Mouse (Mus musculus): ENCODE measurements at regions not wholly inside any gene's neighbourhood (a gene's known extent, or its start where the extent isn't known, plus 50 kb on each side); places are given as distances from the start of the nearest gene placed in this dataset.
A peak's percentile ranks its signal among the peaks of the same experiment; 100 is the strongest.

DNA sequence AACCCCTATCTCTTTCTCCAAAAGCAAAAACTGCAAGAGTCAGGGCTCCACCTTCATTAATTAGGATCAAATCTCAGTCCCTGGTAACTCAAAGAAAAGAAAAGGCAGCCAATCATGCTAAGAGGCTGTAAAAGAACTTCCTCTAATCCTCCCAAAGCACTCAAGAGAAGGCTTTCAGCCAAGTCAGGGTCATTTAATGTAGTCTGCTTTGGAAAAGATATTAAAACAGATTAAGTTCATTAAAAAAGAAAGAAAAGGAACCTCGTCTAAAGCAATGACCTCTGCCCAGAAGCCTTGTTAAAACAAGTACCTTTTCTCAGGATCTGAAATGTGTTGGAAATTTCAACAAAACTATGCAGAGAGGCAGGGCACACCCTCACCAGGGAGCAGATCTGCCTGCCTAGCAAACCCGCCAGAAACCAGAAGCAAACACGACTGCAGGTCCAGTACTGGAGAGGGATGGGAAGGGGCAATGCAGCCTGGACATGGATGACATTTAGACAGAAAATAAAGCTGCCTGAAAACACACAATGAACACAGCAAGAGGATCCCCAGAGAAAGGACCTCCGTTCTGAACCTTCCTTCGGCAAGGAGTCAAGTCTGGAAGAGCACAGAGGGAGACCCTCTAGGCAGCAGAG, 649.9 kb upstream of the Cdh5 start:
- H3K4me3 ChIP-seq (ENCODE audit: low read length): no peak overlapping the region
- H3K36me3 ChIP-seq (ENCODE audit: insufficient read depth, low read length): no peaks in the 10 kb centered on the region
- H3K9me3 ChIP-seq (ENCODE audit: low read length): no peaks in the 10 kb centered on the region
- H3K27me3 ChIP-seq (ENCODE audit: insufficient read depth, low read length): 0 out of 2 replicates have a peak, but pooled peaks cover 3% of the 10 kb centered on the region
- no peak for ATAC-seq
- no peak overlapping the region for H3K27ac ChIP-seq
- no peak for DNase-seq (ENCODE audit: low spot score)
- no peak overlapping the region for H3K9ac ChIP-seq (replicated peaks; ENCODE audit: low read length)
- TF ChIP-seq CTCF (IDR thresholded peaks at IDR 0.05; ENCODE audit: low read depth): no peak
- WGBS: 47% methylated on average over 5 of the region's 5 CpGs
- no peak overlapping the region for H3K4me2 ChIP-seq (ENCODE audit: low read depth, low read length)
- H3K4me1 ChIP-seq (ENCODE audit: insufficient read depth, low read length): no peaks in the 10 kb centered on the region

DNA sequence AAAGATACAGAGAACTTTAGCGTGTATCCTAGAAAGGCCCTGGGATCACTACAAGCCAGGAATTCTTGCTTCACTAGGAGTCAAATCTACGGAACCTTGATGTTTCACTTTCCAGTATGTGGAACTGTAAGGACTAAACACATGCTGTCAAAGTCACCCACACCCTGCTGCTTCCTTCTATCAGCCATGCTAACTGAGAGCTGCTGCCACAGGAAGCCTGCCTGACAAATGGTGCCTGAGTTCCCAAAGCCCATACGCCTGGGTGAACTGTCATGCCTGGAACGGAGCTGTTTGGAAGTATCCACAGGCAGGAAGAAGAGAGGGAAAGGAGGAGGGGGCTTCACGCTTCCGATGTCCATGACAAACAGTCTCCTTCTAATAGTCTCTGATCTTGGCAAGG, 644.2 kb upstream of the Cdh5 start:
- H3K27ac ChIP-seq: no peak overlapping the region
- H3K36me3 ChIP-seq (ENCODE audit: insufficient read depth, low read length): no peaks in the 10 kb centered on the region
- 71% methylated on average over 6 of the region's 6 CpGs for WGBS
- H3K9me3 ChIP-seq (ENCODE audit: low read length): 0 out of 2 replicates have a peak, but pooled peaks cover 4% of the 10 kb centered on the region
- no peak overlapping the region for H3K4me3 ChIP-seq (ENCODE audit: low read length)
- no peak overlapping the region for H3K4me2 ChIP-seq (ENCODE audit: low read depth, low read length)
- TF ChIP-seq CTCF (IDR thresholded peaks at IDR 0.05; ENCODE audit: low read depth): no peak
- no peak overlapping the region for H3K9ac ChIP-seq (replicated peaks; ENCODE audit: low read length)
- ATAC-seq (no peak), DNase-seq (ENCODE audit: low spot score) (no peak)
- no peaks in the 10 kb centered on the region for H3K27me3 ChIP-seq (ENCODE audit: insufficient read depth, low read length)
- H3K4me1 ChIP-seq (ENCODE audit: insufficient read depth, low read length): no peaks in the 10 kb centered on the region

DNA sequence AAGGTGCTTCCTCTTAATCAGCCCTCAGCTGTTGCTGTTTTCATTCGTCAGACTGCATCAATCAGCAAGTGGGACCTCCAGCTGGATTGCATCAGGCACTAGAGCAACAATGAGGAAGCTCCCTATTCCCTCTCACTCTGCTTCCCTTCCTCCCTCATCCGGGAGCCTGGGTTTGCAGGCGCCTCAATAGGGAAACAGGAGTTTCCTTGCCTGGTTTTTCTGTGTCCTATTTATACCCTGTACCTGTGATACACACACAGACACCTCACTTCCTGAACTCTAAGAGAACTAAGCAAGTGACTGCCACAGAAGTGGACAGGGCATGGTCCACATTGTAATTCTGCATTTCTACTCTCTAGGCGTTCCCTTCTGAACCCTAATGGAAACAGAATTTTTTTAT, 637.9 kb upstream of the Cdh5 start:
- no peaks in the 10 kb centered on the region for H3K27me3 ChIP-seq (ENCODE audit: insufficient read depth, low read length)
- no peaks in the 10 kb centered on the region for H3K36me3 ChIP-seq (ENCODE audit: insufficient read depth, low read length)
- H3K9ac ChIP-seq (replicated peaks; ENCODE audit: low read length): no peak overlapping the region
- no peak for DNase-seq (ENCODE audit: low spot score)
- no peak for ATAC-seq
- no peaks in the 10 kb centered on the region for H3K4me1 ChIP-seq (ENCODE audit: insufficient read depth, low read length)
- no peak for TF ChIP-seq CTCF (IDR thresholded peaks at IDR 0.05; ENCODE audit: low read depth)
- no peak overlapping the region for H3K27ac ChIP-seq
- no peak overlapping the region for H3K4me3 ChIP-seq (ENCODE audit: low read length)
- WGBS: 71% methylated on average over 4 of the region's 4 CpGs
- 0 out of 2 replicates have a peak, but pooled peaks cover 4% of the 10 kb centered on the region for H3K9me3 ChIP-seq (ENCODE audit: low read length)
- no peak overlapping the region for H3K4me2 ChIP-seq (ENCODE audit: low read depth, low read length)

DNA sequence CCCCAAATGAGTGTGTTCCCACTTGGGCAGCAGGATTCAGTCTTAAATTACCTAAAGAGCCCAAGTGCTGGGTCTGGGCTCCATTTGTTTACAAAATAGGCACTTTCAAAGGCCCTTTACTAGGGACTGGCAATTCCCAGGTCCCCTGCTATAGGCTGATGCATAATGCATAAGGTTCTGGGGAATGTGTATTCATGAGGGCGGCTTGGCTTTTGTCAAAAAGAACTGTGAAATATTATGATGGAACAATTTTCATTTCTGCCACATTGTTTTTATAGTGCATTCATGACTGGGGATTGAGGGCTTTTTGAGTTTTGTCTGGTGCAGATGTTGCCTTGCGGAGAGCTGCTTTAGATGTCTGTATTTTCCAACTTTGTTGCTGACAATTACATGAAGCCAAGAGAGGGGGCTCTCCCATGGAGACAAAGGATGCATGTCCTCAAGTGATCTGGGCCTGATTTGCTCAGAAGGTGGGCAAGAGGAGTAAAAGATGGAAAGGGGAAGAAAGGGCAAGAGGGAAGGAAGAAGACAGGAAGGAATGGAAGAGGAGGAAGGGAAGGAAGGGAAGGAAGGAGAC, 636.6 kb upstream of the Cdh5 start:
- 62% methylated on average over 2 of the region's 2 CpGs for WGBS

DNA sequence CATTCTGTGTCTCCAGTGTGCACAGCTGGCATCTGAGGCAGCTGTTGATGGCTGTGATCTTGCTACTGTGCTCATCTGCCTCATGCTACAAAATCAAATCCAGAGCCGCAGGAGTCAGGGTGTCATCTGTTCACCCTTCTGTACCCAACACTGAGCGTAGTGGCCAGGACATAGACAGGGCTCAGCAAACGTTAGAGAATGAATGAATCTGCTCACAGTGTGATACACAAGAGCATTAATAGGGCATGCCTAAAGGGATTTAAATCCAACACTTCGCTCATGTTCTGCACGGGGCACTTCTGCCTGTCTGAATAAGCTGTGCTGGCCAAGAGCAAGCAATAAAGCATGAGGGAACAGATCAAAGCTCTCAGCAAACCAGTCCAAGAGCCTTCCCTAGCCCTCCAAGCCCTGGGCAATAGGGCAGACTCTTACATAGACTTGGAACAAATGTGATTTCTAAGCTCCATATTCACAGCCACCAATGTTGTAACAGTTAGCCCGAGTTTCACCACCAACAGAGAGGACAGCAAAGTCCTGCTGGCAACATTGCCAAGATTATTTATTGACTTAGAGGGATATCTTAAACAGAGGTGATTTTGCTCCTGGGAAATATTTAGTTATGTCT, 633.8 kb upstream of the Cdh5 start:
- H3K9me3 ChIP-seq (ENCODE audit: low read length): no peaks in the 10 kb centered on the region
- H3K9ac ChIP-seq (replicated peaks; ENCODE audit: low read length): no peak overlapping the region
- H3K4me1 ChIP-seq (ENCODE audit: insufficient read depth, low read length): no peaks in the 10 kb centered on the region
- no peaks in the 10 kb centered on the region for H3K27me3 ChIP-seq (ENCODE audit: insufficient read depth, low read length)
- no peak for TF ChIP-seq CTCF (IDR thresholded peaks at IDR 0.05; ENCODE audit: low read depth)
- 43% methylated on average over 6 of the region's 6 CpGs for WGBS
- H3K4me2 ChIP-seq (ENCODE audit: low read depth, low read length): no peak overlapping the region
- no peaks in the 10 kb centered on the region for H3K36me3 ChIP-seq (ENCODE audit: insufficient read depth, low read length)
- no peak overlapping the region for H3K4me3 ChIP-seq (ENCODE audit: low read length)
- ATAC-seq: peak; percentile 47; the same call in 1 of the 2 replicates
- peak; percentile 38 for DNase-seq (ENCODE audit: low spot score)
- no peak overlapping the region for H3K27ac ChIP-seq

More for the DNA sequence above, 636.6 kb upstream of the Cdh5 start:
- H3K9ac ChIP-seq (replicated peaks; ENCODE audit: low read length): no peak overlapping the region
- H3K9me3 ChIP-seq (ENCODE audit: low read length): 0 out of 2 replicates have a peak, but pooled peaks cover 4% of the 10 kb centered on the region
- H3K4me3 ChIP-seq (ENCODE audit: low read length): no peak overlapping the region
- ATAC-seq: no peak
- TF ChIP-seq CTCF (IDR thresholded peaks at IDR 0.05; ENCODE audit: low read depth): no peak
- no peaks in the 10 kb centered on the region for H3K4me1 ChIP-seq (ENCODE audit: insufficient read depth, low read length)
- no peaks in the 10 kb centered on the region for H3K27me3 ChIP-seq (ENCODE audit: insufficient read depth, low read length)
- no peak overlapping the region for H3K4me2 ChIP-seq (ENCODE audit: low read depth, low read length)
- H3K36me3 ChIP-seq (ENCODE audit: insufficient read depth, low read length): no peaks in the 10 kb centered on the region
- no peak for DNase-seq (ENCODE audit: low spot score)
- H3K27ac ChIP-seq: no peak overlapping the region

DNA sequence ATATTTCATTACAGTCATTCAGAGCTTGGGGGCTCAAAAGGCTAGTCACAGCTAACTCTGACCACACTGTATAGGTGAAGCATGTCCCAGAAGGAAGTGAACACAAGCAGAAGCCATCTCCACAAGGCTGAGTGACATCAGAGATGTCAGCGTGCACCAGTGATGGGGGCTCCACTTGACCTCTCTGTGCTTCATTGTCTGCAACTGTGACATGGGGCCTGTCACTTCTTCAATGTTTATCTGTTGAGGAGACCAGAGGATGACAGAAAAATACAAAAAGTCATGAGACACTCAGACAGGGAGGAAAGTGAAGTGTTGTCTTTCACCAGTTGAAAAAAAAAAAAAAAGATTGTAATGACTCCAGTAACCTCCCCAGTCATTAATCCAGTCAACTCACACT, 632.4 kb upstream of the Cdh5 start:
- Histone ChIP-seq H3K9me3 (ENCODE audit: low read length) (no peaks in the 10 kb centered on the region), H3K4me2 (ENCODE audit: low read depth, low read length) (no peak overlapping the region), H3K27me3 (ENCODE audit: insufficient read depth, low read length) (no peaks in the 10 kb centered on the region), H3K27ac (no peak overlapping the region), H3K4me3 (ENCODE audit: low read length) (no peak overlapping the region), H3K9ac (replicated peaks; ENCODE audit: low read length) (no peak overlapping the region), H3K36me3 (ENCODE audit: insufficient read depth, low read length) (no peaks in the 10 kb centered on the region), H3K4me1 (ENCODE audit: insufficient read depth, low read length) (no peaks in the 10 kb centered on the region)
- no peak for ATAC-seq
- WGBS: 92% methylated on average over 1 of the region's 1 CpGs
- DNase-seq (ENCODE audit: low spot score): no peak
- TF ChIP-seq CTCF (IDR thresholded peaks at IDR 0.05; ENCODE audit: low read depth): no peak

DNA sequence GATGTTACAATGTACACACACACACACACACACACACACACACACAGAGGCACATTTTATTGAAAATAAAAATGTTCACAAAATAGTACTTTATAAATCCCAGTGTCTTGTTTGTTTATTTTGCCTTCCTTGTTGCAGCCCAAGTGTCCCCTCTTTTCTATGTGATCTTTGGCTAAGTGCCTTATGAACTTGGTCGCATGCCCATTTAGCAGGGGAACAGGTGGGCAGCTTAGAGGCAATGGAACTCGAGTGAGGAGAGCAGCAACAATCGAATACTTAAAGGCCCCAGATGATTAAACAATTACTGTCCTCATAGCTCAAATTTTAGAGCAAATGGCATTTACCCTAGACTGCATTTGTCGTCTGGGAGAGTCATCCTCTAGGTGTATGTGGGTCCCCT, 631.1 kb upstream of the Cdh5 start:
- H3K27me3 ChIP-seq (ENCODE audit: insufficient read depth, low read length): no peaks in the 10 kb centered on the region
- H3K4me2 ChIP-seq (ENCODE audit: low read depth, low read length): no peak overlapping the region
- 39% methylated on average over 4 of the region's 4 CpGs for WGBS
- H3K9ac ChIP-seq (replicated peaks; ENCODE audit: low read length): no peak overlapping the region
- DNase-seq (ENCODE audit: low spot score) (peak; percentile 54), ATAC-seq (no peak)
- TF ChIP-seq CTCF (IDR thresholded peaks at IDR 0.05; ENCODE audit: low read depth): no peak
- no peak overlapping the region for H3K4me3 ChIP-seq (ENCODE audit: low read length)
- H3K36me3 ChIP-seq (ENCODE audit: insufficient read depth, low read length): no peaks in the 10 kb centered on the region
- H3K4me1 ChIP-seq (ENCODE audit: insufficient read depth, low read length): no peaks in the 10 kb centered on the region
- no peaks in the 10 kb centered on the region for H3K9me3 ChIP-seq (ENCODE audit: low read length)
- H3K27ac ChIP-seq: no peak overlapping the region

Measured in hindbrain, postnatal 0 days (tissue).